Mouse (Mus musculus): ENCODE data around the gene Limd1. TPM values are rescaled to one million over a fixed set of nuclear protein-coding genes. Genes with fewer than 3 reads are reported as not detected.

The Limd1 gene
- 7.9 TPM for polyA plus RNA-seq (2015; fragmentation: Illumina TruSeq; extraction: RNeasy Lipid Tissue Mini Kit (QIAGEN cat#74804); ENCODE audit: low read depth, low replicate concordance)

DNA sequence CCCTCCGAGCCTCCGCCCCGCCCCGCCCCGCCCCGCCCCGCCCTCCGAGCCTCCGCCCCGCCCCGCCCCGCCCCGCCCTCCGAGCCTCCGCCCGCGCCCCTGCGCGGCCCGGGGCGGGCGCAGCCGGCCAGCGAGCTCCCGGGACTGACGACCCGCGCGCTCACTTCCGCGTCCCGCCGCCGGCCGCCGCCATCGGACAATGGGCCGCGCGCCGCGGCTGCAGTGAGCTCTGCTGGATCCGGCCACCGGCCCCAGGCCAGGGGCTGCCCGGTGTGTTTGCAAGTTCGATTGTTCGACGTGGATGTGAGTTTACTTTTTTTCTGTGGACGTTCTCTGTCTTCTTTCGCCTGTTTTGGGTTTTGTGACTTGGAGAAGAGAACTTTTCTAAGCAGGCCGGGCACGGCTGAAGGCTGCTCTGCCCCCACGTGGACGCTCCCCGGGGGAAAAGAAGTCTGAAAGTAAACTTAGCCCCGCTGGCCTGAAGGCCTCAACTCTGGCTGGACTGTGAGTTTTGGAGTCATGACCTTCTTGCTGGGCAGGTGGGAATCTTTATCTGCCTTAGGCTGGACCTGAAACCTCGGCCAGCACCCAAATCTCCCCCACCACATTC, at the start of gene Limd1:
Gene Limd1, plus strand, starts transcription at position 121 of the 610 bp plus-strand sequence.

DNA sequence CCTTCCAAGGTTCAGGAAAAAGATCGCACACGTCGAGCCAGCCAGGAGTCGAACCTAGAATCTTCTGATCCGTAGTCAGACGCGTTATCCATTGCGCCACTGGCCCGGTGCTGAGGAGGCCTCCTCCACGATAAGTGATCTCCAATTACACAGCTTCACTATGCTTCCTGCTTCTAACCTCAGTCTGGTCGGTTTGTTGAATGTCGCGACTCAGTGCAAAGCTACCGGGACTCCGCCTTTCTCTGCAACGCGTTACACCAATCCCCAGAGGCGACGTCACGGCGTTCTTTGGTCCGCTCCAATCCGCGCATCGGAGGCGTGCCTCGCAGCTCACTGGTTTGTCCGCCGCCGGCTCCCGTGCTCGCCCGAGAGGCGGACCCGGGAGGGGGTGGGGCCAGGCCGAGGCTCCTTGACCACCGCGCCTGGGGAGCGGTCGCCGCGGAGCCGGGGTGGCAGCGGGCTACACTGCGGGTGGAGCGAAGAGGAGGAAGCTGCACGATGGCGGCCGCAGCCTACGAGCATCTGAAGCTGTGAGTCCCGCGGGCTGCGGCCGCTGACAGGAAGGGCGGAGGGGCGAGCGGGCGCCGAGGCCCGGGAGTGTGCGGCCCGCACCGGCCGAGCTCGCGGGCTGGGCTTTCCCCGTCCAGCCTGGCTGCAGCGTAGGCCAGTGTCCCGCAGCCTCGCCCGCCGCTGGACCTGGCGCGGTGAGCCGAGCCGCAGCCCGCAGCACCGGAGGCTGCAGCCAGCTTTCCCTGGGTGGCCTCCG, 51.1 kb downstream of the Limd1 start, which contains the start of gene Sacm1l:
Gene Sacm1l, plus strand, starts transcription at position 368 of the 766 bp plus-strand sequence.

Other genes with a start within 250 kb of the Limd1 start
- 48.5 TPM for gene Tmem158, start 217.9 kb upstream of the Limd1 start, polyA plus RNA-seq (2015; fragmentation: Illumina TruSeq; extraction: RNeasy Lipid Tissue Mini Kit (QIAGEN cat#74804); ENCODE audit: low read depth, low replicate concordance)
- 884 TPM for gene Lars2, start 111.8 kb upstream of the Limd1 start, polyA plus RNA-seq (2015; fragmentation: Illumina TruSeq; extraction: RNeasy Lipid Tissue Mini Kit (QIAGEN cat#74804); ENCODE audit: low read depth, low replicate concordance)
- gene Sacm1l, start 51.1 kb downstream of the Limd1 start, polyA plus RNA-seq (2015; fragmentation: Illumina TruSeq; extraction: RNeasy Lipid Tissue Mini Kit (QIAGEN cat#74804); ENCODE audit: low read depth, low replicate concordance) = 87.7 TPM
- not detected for gene Slc6a20b, start 153.9 kb downstream of the Limd1 start, polyA plus RNA-seq (2015; fragmentation: Illumina TruSeq; extraction: RNeasy Lipid Tissue Mini Kit (QIAGEN cat#74804); ENCODE audit: low read depth, low replicate concordance)
- 0.22 TPM for gene Ccr9, start 199.7 kb downstream of the Limd1 start, polyA plus RNA-seq (2015; fragmentation: Illumina TruSeq; extraction: RNeasy Lipid Tissue Mini Kit (QIAGEN cat#74804); ENCODE audit: low read depth, low replicate concordance)
- 18.5 TPM for gene Slc6a20a, start 200.2 kb downstream of the Limd1 start, polyA plus RNA-seq (2015; fragmentation: Illumina TruSeq; extraction: RNeasy Lipid Tissue Mini Kit (QIAGEN cat#74804); ENCODE audit: low read depth, low replicate concordance)
- gene Lztfl1, start 239.0 kb downstream of the Limd1 start, polyA plus RNA-seq (2015; fragmentation: Illumina TruSeq; extraction: RNeasy Lipid Tissue Mini Kit (QIAGEN cat#74804); ENCODE audit: low read depth, low replicate concordance) = 56.7 TPM